Mouse (Mus musculus): Measurements from ENCODE around the gene Dync1li1. TPM values are rescaled to one million over a fixed set of nuclear protein-coding genes. Genes with fewer than 3 reads are reported as not detected.

Dync1li1 gene
- total and polyA plus RNA-seq, 3 experiments: 35.2 to 40.0 TPM; not detected in 1

Other genes with a start within 250 kb of the Dync1li1 start
- gene Ccr4, start 183.9 kb upstream of the Dync1li1 start, total RNA-seq (2012; rRNA removed): not detected in 2 replicates
- gene Ccr4, start 183.9 kb upstream of the Dync1li1 start, polyA plus RNA-seq (2012; ENCODE audit: insufficient read depth in 1 of 2, insufficient read length in 2 of 2, low read depth in 1 of 2, low replicate concordance in 2 of 2, missing spikeins in 1 of 2): under 1 TPM in 1 of 2 experiments, not detected in 1; 0.15 TPM
- not detected in 2 replicates for gene C130032M10Rik, start 173.1 kb upstream of the Dync1li1 start, total RNA-seq (2012; rRNA removed)
- gene C130032M10Rik, start 173.1 kb upstream of the Dync1li1 start, polyA plus RNA-seq (2012; ENCODE audit: insufficient read depth in 1 of 2, insufficient read length in 2 of 2, low read depth in 1 of 2, low replicate concordance in 2 of 2, missing spikeins in 1 of 2): not detected
- not detected in 2 replicates for gene Trim71, start 124.4 kb upstream of the Dync1li1 start, total RNA-seq (2012; rRNA removed)
- gene Trim71, start 124.4 kb upstream of the Dync1li1 start, polyA plus RNA-seq (2012; ENCODE audit: insufficient read depth in 1 of 2, insufficient read length in 2 of 2, low read depth in 1 of 2, low replicate concordance in 2 of 2, missing spikeins in 1 of 2): not detected
- gene Cnot10, start 48.6 kb upstream of the Dync1li1 start, total RNA-seq (2012; rRNA removed): 42.4 and 43.3 TPM in 2 replicates
- 100 to 1,000 TPM in 1 of 2 experiments, 10 to 100 TPM in 1; 46.9 to 143 TPM for gene Cnot10, start 48.6 kb upstream of the Dync1li1 start, polyA plus RNA-seq (2012; ENCODE audit: insufficient read depth in 1 of 2, insufficient read length in 2 of 2, low read depth in 1 of 2, low replicate concordance in 2 of 2, missing spikeins in 1 of 2)
- 17.6 and 21.0 TPM in 2 replicates for gene Cmtm6, start 42.3 kb downstream of the Dync1li1 start, total RNA-seq (2012; rRNA removed)
- 10 to 100 TPM in 1 of 2 experiments, not detected in 1; 21.7 TPM for gene Cmtm6, start 42.3 kb downstream of the Dync1li1 start, polyA plus RNA-seq (2012; ENCODE audit: insufficient read depth in 1 of 2, insufficient read length in 2 of 2, low read depth in 1 of 2, low replicate concordance in 2 of 2, missing spikeins in 1 of 2)
- 290 and 352 TPM in 2 replicates for gene Cmtm7, start 93.1 kb downstream of the Dync1li1 start, total RNA-seq (2012; rRNA removed)
- gene Cmtm7, start 93.1 kb downstream of the Dync1li1 start, polyA plus RNA-seq (2012; ENCODE audit: insufficient read depth in 1 of 2, insufficient read length in 2 of 2, low read depth in 1 of 2, low replicate concordance in 2 of 2, missing spikeins in 1 of 2): 100 to 1,000 TPM in 1 of 2 experiments, not detected in 1; 545 TPM
- gene Cmtm8, start 155.4 kb downstream of the Dync1li1 start, total RNA-seq (2012; rRNA removed): 1.9 and 2.3 TPM in 2 replicates
- gene Cmtm8, start 155.4 kb downstream of the Dync1li1 start, polyA plus RNA-seq (2012; ENCODE audit: insufficient read depth in 1 of 2, insufficient read length in 2 of 2, low read depth in 1 of 2, low replicate concordance in 2 of 2, missing spikeins in 1 of 2): 1 to 10 TPM in 1 of 2 experiments, not detected in 1; 7.9 TPM
- gene Gpd1l, start 245.2 kb downstream of the Dync1li1 start, total RNA-seq (2012; rRNA removed): not detected in 2 replicates
- gene Gpd1l, start 245.2 kb downstream of the Dync1li1 start, polyA plus RNA-seq (2012; ENCODE audit: insufficient read depth in 1 of 2, insufficient read length in 2 of 2, low read depth in 1 of 2, low replicate concordance in 2 of 2, missing spikeins in 1 of 2): not detected

Measured in MEL (cell line).